Mouse (Mus musculus) c-Kit-positive CD71-positive TER-119-negative erythroid progenitor cells, embryonic 14.5 days (primary cell): ENCODE data around the gene Trim13.

ENCODE experiments used
- DNase-seq: peaks from one replicate; pipeline ENCODE4 v3.0.0-alpha.2; 2013; ENCODE audit warnings: low read depth

Gene Trim13

DNA sequence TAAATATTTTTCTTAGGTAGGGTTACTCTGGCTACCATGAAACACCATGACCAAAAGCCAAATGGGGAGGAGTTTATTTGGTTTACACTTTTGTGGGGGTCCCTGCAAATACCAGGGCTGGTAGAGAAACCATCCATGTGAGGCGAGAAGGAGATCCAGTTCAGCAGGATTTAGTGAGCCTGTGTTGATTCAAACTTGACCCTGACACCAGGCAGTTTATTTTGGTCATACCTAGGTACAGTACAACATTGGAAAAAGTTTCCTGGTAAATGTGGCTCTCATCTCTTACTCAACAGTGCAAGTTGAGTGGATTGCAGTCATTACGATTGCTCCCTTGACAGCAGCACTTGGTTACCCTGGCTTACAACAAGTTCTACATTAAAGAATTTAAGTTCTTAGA lies 15.3 kb downstream of the Trim13 start:
- DNase-seq, result no peak

DNA sequence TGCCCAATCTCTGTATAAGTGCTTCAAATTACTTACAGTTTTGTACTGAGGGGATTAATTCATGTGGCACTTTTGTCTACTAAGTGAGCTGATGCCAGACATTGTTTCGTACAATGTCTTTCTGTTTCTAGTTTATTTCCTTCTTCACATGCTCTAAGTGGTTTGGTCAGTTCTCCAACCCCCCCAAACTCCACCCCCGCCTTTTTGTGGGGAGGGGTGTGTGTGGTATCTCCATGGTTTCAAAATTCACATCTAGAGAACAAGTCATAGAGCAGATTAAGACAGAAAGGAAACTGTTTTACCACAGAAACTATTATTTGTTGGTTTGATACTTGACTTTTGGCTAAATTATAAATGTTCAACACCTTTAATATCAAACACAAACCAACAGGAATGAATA lies 22.3 kb downstream of the Trim13 start:
- DNase-seq, result no peak

DNA sequence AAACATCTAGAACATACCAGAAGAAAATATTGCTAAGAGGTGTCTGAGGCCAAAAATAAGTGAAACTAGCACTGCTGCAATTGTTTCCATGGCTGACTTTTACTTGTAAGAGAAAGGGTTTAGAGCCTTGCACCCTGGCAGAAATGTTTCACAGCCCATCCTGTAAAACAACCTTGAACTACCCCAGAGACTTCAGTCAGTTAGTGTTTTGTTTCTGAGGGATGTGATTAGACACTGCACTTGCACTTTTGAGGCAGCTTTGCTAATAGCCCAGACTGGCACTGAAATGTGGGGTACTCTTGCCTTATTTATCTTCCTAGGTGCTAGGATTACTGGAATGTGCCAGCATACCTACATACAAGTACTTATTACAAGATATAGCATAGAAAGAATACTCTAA lies 37.9 kb downstream of the Trim13 start:
- DNase-seq, result no peak

DNA sequence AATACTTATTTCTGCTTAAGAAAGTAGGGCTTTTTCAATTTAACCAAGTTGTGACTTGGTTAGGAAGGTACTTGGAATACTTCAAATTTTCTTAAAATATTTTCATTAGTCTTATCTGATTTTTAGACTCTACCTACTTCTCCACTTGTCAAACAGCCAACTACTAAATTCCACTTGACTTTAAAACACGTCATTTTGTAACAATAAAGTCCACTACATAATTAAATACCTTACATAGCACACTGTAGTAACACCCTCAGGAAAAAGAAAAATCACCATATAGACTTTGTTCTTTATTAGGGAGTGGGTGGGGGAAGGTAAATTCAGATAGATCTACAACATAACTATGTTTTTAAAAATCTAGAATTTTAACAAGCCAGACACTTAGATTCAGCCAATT lies 44.6 kb downstream of the Trim13 start:
- no peak for DNase-seq

DNA sequence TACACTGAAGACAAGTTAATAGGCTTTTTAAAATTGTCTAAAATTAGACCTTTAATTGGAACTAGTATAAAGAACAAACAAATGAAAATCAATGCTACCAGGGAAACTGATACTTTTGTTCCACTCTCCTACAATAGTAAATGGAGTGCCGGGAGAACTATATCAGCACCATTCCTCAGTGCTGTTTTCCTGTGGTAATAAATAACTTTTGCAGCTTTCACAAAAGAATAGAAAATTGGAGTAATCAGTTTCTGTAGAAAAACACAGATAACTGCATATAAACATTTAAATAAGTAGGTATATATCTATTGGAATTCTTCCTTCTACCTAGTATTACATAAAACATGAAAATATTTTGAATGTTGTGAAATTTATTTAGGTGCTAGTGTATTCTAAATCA lies 47.5 kb downstream of the Trim13 start:
- no peak for DNase-seq

DNA sequence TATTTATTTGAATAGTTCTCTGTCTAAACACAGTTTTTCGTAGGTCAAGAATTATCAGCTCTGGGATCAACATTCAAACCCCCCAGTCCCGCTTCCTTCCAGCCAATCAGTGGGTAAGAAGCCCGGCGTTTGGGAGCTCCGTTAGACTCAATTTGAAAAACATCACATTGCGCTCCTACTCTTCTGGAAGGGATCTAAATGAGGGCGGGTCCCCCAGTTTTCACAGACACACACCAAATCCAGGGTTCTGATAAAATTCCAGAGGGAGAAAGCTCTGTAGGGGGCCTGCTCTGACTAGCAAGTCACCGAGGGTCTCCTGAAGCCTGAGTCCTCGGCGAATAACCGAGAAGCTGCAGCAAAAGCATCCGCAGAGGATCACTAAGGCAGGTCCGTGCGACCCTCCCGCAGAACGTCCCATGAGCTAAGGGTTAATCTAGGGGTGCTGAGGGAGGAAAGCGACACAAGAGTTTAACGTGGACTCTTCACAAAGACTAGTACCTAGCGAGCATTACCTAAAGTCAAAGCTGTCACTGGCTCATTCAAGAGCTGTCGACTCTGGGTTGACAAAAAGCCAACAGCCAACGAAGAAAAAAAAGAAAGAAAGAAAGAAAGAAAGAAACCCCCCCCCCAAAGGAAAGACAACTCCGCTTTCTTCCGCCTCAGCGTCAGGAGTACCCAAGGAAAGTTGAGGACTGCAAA lies 49.3 kb downstream of the Trim13 start:
- peak; percentile 62 for DNase-seq

DNA sequence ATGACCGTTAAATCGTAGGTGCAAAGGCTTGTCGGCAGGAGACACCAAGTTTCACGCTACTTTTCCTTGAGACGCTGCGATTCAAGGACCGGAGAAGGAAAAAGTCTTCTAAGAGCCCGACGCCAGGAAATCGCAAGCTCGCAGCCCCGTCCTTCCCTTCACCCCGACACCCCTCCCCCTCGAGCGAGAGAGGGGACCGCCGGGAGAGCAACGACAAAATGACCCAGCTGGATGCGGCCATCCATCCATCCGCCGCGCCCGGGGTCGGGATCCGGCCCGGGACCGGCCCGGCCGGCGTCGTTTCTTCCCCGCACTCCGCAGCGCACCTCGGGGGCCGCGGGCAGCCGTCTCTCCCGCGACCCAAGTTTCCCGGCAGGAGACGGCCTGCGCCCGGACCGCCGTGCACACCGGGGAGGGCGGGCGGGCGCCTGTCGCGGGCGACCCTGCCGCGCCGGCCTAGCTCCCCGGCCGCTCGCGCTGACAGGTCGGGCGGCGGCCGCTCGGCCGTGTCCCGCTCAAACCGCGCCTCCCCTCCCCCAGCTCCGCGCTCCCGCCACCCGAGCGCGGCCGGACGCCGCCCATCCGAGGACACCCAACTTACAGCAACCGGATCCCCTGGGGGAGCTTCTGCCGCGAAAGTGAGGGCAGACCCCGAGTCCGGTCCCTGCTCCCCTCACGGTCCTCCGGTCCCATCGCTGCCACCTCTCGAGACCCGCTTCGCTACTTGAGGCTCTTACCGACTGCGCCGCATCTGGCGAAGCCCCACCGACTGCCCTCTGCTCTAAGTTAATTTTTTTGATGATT lies 50.0 kb downstream of the Trim13 start:
- DNase-seq, result no peak

DNA sequence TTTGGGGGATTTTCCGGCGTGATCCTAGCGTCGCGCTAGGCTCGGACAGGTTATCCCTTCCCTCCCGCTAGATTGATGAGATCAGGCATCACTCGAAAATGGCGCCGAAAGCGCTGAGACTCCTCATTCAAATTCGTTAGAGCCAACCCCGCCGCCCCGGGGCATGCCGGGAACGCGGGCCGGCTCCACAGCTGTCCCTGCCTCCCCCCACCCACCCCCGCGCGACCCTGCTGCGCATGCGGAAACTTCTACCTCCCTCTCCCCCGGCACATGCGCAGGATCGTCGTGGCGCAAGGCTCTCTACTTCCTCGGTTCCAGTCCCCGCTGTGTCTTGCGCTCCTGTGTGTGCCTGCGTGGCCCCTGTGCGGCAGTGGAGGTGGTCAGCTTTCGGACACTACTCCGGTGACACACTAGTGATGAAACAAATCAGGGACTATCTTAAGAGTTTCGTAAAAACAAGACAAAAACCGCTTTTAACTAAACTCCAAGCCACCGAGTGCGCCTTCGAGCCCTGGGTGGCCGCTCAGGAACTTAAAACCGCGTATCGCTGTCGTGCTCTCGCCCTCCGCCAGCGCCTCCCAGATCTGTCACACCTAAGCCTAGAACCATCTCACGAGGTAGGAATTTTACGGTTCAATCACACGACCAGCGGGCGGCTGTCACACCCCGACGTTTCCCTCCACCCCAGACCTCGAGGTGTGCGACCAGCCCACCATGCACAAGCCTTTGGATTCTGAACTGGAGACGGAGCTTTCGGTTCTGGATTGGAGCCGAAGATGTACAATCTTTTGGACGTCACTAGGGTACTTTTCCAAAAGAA lies 50.8 kb downstream of the Trim13 start:
- peak; percentile 95 for DNase-seq

DNA sequence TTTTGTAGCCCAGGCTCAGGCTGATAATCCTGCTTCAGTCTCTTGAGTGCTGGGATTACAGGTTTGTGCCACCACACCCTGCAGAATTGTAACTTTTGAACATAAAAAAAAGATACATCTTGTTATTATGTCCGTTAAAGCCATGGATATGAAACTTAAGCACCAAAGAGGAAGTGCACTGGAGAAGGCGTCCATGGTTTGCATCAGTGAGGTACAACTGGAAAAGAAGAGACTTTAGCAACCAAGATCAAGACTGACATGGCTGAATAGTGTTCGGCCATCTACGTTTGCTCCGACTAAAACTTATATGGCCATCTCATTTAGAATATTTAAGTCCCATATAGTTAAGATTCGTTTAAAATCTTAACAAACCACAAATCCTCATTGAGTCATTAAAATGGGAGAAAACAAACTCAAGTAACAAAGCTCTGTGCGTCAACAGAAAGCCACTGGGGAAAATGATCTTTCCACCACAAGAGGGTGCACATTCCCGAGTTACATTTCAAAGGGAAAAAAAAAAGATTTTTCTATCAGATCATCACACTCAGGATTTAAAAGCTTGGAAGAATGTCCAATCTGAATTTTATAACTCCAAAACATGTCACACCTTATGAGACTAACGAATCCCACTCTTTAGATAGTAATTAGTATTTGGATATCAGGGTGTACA lies 52.4 kb downstream of the Trim13 start:
- DNase-seq, result peak; percentile 43
